In the genomic region with DNA sequence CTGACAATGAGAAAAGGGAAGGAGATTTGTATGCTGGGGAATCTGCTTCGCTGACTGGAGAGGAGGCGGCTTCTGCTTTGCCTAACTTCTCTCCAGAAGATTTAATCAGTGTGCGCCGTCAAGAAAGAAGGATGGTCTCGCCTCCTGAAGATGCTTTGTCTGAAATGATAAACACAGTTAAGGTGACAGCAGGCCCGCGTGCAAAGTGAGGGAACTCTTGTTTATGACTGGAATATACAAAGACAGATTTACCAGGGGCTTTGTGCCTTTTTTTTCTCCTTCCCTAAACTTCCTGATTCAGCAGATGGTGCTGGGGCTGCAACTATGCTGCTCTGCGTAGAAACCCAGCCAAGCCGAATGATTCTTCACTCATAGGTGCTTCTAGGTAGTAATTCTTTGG, we compare ENCODE assay signal across 19 mouse cellular contexts.
A peak's percentile ranks its signal among the peaks of the same experiment; 100 is the strongest.
DNase-seq lines count a peak whose midpoint lies in the region; ATAC-seq and TF ChIP-seq lines count a peak whose summit lies in the region.
"Had no signal": no experiment of that assay in that cellular context is flagged by ENCODE, and none has a peak within 500 bp of the region (broad histone marks: within the 10 kb centered on the region; RNA-seq: fewer than 3 reads in every experiment).

No protein-coding gene starts in this region.

- WGBS in hindbrain, embryonic 14.5 days: 28% methylated on average over 9 of the region's 9 CpGs
- 47% methylated on average over 9 of the region's 9 CpGs for WGBS in hindbrain, embryonic 10.5 days
- WGBS in forebrain, postnatal 0 days: 32% methylated on average over 9 of the region's 9 CpGs
- 60% methylated on average over 9 of the region's 9 CpGs for WGBS in embryonic facial prominence, embryonic 10.5 days
- 38% methylated on average over 9 of the region's 9 CpGs for WGBS in heart, embryonic 11.5 days (ENCODE audit: insufficient replicate concordance)

- no peak overlapping the region for H3K9ac ChIP-seq in hindbrain, embryonic 14.5 days
- no peak overlapping the region for H3K9ac ChIP-seq in forebrain, postnatal 0 days
- no peak overlapping the region for H3K9ac ChIP-seq in heart, embryonic 11.5 days (ENCODE audit: low read depth, low read length)
- H3K9ac ChIP-seq: midbrain, embryonic 13.5 days had no signal

- no peak overlapping the region for H3K4me3 ChIP-seq in hindbrain, embryonic 14.5 days (replicated peaks; ENCODE audit: low read length)
- no peak overlapping the region for H3K4me3 ChIP-seq in hindbrain, embryonic 10.5 days
- no peak overlapping the region for H3K4me3 ChIP-seq in forebrain, postnatal 0 days (ENCODE audit: low read depth, low read length)
- no peak overlapping the region for H3K4me3 ChIP-seq in embryonic facial prominence, embryonic 10.5 days
- H3K4me3 ChIP-seq in heart, embryonic 11.5 days (ENCODE audit: low read depth, low read length): no peak overlapping the region
- H3K4me3 ChIP-seq: heart, embryonic 10.5 days; layer of hippocampus, adult 2 months; midbrain, embryonic 13.5 days had no signal

- H3K36me3 ChIP-seq in hindbrain, embryonic 14.5 days (replicated peaks; ENCODE audit: control insufficient read depth, insufficient read depth): no peaks in the 10 kb centered on the region
- no peaks in the 10 kb centered on the region for H3K36me3 ChIP-seq in hindbrain, embryonic 10.5 days
- no peaks in the 10 kb centered on the region for H3K36me3 ChIP-seq in forebrain, postnatal 0 days (ENCODE audit: insufficient read depth)
- no peaks in the 10 kb centered on the region for H3K36me3 ChIP-seq in embryonic facial prominence, embryonic 10.5 days (replicated peaks)
- H3K36me3 ChIP-seq in heart, embryonic 11.5 days (ENCODE audit: control insufficient read depth, insufficient read depth, low read length): no peaks in the 10 kb centered on the region
- H3K36me3 ChIP-seq: heart, embryonic 10.5 days; midbrain, embryonic 13.5 days had no signal

- TF ChIP-seq CTCF in forebrain, postnatal 0 days (IDR thresholded peaks at IDR 0.05; ENCODE audit: low read depth): no peak

- no peak overlapping the region for H3K4me2 ChIP-seq in hindbrain, embryonic 14.5 days (replicated peaks)
- no peak overlapping the region for H3K4me2 ChIP-seq in forebrain, postnatal 0 days (ENCODE audit: low read depth)
- H3K4me2 ChIP-seq in heart, embryonic 11.5 days: no peak overlapping the region
- H3K4me2 ChIP-seq: midbrain, embryonic 13.5 days had no signal

- H3K27ac ChIP-seq in hindbrain, embryonic 14.5 days: no peak overlapping the region
- no peak overlapping the region for H3K27ac ChIP-seq in hindbrain, embryonic 10.5 days
- peak overlapping the region; percentile 66; the same call in 1 of the 2 replicates for H3K27ac ChIP-seq in forebrain, postnatal 0 days (ENCODE audit: low read depth, low read length)
- no peak overlapping the region for H3K27ac ChIP-seq in embryonic facial prominence, embryonic 10.5 days (replicated peaks)
- H3K27ac ChIP-seq in heart, embryonic 11.5 days (ENCODE audit: low read depth, low read length): no peak overlapping the region
- H3K27ac ChIP-seq: heart, embryonic 10.5 days; layer of hippocampus, adult 2 months; midbrain, embryonic 13.5 days had no signal

- H3K9me3 ChIP-seq in hindbrain, embryonic 14.5 days (ENCODE audit: control insufficient read depth, low read length): no peaks in the 10 kb centered on the region
- no peaks in the 10 kb centered on the region for H3K9me3 ChIP-seq in hindbrain, embryonic 10.5 days
- H3K9me3 ChIP-seq in forebrain, postnatal 0 days (ENCODE audit: low read length): no peaks in the 10 kb centered on the region
- H3K9me3 ChIP-seq in embryonic facial prominence, embryonic 10.5 days: no peaks in the 10 kb centered on the region
- H3K9me3 ChIP-seq in heart, embryonic 11.5 days (replicated peaks; ENCODE audit: control insufficient read depth, low read length): no peaks in the 10 kb centered on the region
- H3K9me3 ChIP-seq: heart, embryonic 10.5 days; midbrain, embryonic 13.5 days had no signal

- no peaks in the 10 kb centered on the region for H3K27me3 ChIP-seq in hindbrain, embryonic 14.5 days (ENCODE audit: control insufficient read depth, insufficient read depth, low read length)
- no peaks in the 10 kb centered on the region for H3K27me3 ChIP-seq in hindbrain, embryonic 10.5 days (ENCODE audit: insufficient read depth, poor library complexity, severe bottlenecking)
- no peaks in the 10 kb centered on the region for H3K27me3 ChIP-seq in forebrain, postnatal 0 days (ENCODE audit: insufficient read depth, low read length)
- no peaks in the 10 kb centered on the region for H3K27me3 ChIP-seq in embryonic facial prominence, embryonic 10.5 days (replicated peaks; ENCODE audit: low read depth, poor library complexity, severe bottlenecking)
- no peaks in the 10 kb centered on the region for H3K27me3 ChIP-seq in heart, embryonic 11.5 days (ENCODE audit: control insufficient read depth, insufficient read depth, low read length)

- peak; percentile 21; the same call in 1 of the 2 replicates for ATAC-seq in hindbrain, embryonic 14.5 days (ENCODE audit: low FRiP score)
- peak; percentile 54 for ATAC-seq in forebrain, postnatal 0 days
- no peak for ATAC-seq in heart, embryonic 11.5 days (replicated peaks; ENCODE audit: insufficient number of reproducible peaks, low FRiP score, low TSS enrichment)
- ATAC-seq: midbrain, embryonic 13.5 days had no signal

- 0 out of 2 replicates have a peak, but pooled peaks cover 7% of the 10 kb centered on the region for H3K4me1 ChIP-seq in hindbrain, embryonic 14.5 days (replicated peaks; ENCODE audit: control insufficient read depth, insufficient read depth, low read length)
- H3K4me1 ChIP-seq in hindbrain, embryonic 10.5 days (replicated peaks): peaks cover 28% of the 10 kb centered on the region
- H3K4me1 ChIP-seq in forebrain, postnatal 0 days (ENCODE audit: insufficient read depth): peaks cover 11% of the 10 kb centered on the region; the same call in 1 of the 2 replicates
- peaks cover 15% of the 10 kb centered on the region for H3K4me1 ChIP-seq in embryonic facial prominence, embryonic 10.5 days
- no peaks in the 10 kb centered on the region for H3K4me1 ChIP-seq in heart, embryonic 11.5 days (ENCODE audit: control insufficient read depth, insufficient read depth, low read length)
- H3K4me1 ChIP-seq: heart, embryonic 10.5 days had no signal

- DNase-seq in hindbrain, embryonic 14.5 days (ENCODE audit: low spot score): no peak
- DNase-seq in hindbrain, embryonic 10.5 days (ENCODE audit: low spot score): no peak
- peak; percentile 5 for DNase-seq in right cerebral cortex, postnatal 25 days
- no peak for DNase-seq in right cerebral cortex, adult 18-20 months
- DNase-seq in forebrain, postnatal 0 days: peak; percentile 56
- no peak for DNase-seq in embryonic facial prominence, embryonic 10.5 days (ENCODE audit: low spot score)
- DNase-seq: adrenal gland, adult 8-10 months; cerebellum, adult 9-11 months; heart, postnatal 14 days; kidney, adult 8-10 months; kidney, postnatal 14 days; left cerebral cortex, postnatal 4 days; liver; lung, postnatal 14 days; thymus, postnatal 14 days had no signal

Comparison
In these comparisons a context has a peak if more than half of its experiments do, and no peak if none do; other contexts are left out.
1. DNase-seq: peak in right cerebral cortex, postnatal 25 days (single experiment) and forebrain, postnatal 0 days (single experiment); none in hindbrain, embryonic 14.5 days (single experiment), hindbrain, embryonic 10.5 days (single experiment), right cerebral cortex, adult 18-20 months (single experiment) and embryonic facial prominence, embryonic 10.5 days (single experiment).